Mouse (Mus musculus) bone marrow, adult 2 months (tissue): ENCODE results near the gene Txnrd1.

Experiments used
- CTCF ChIP-seq: fragments of 200-500 bp; IDR thresholded peaks from 2 replicates; pipeline ENCODE4 v1.5.1; 2011; ENCODE audit warnings: low read length, control low read depth; ENCODE audit not compliant: control insufficient read depth, insufficient read depth
- POLR2A ChIP-seq: fragments of 200-500 bp; IDR thresholded peaks from 2 replicates; pipeline ENCODE4 v1.6.1; 2011; ENCODE audit warnings: low read depth, mild to moderate bottlenecking, control low read depth, low read length, borderline replicate concordance; ENCODE audit not compliant: control insufficient read depth

- TF ChIP-seq POLR2A = no peak
- TF ChIP-seq CTCF = no peak
These were observed 37.2 kb upstream of the Txnrd1 start for GRCm38 (mm10) chr10:82796471-82797118.
